Mouse (Mus musculus): ENCODE data around the gene Rrp1. TPM values are rescaled to one million over a fixed set of nuclear protein-coding genes. Genes with fewer than 3 reads are reported as not detected.

Gene Rrp1
- total RNA-seq, 1 experiment from 2014 or later: 255 TPM

Small RNAs within 50 kb of the gene (microRNA-seq; reads per million reads assigned to microRNA genes)
- gene Mir6410: 0 reads per million in 2 experiments
- 0 reads per million in 2 experiments for gene Mir6907
- 0.34 to 0.36 reads per million in 2 experiments for gene Mir6908

Other genes with a start within 250 kb of the Rrp1 start
- gene D10Jhu81e, start 243.3 kb downstream of the Rrp1 start, total RNA-seq (2021): 235 and 247 TPM in 2 replicates
- 17.8 and 17.9 TPM in 2 replicates for gene Pwp2, start 227.9 kb downstream of the Rrp1 start, total RNA-seq (2021)
- gene Trappc10, start 168.4 kb downstream of the Rrp1 start, total RNA-seq (2021): 53.0 and 56.6 TPM in 2 replicates
- gene Agpat3, start 60.6 kb downstream of the Rrp1 start, total RNA-seq (2021): 334 and 362 TPM in 2 replicates
- 257 and 265 TPM in 2 replicates for gene Cstb, start 12.6 kb upstream of the Rrp1 start, total RNA-seq (2021)
- gene Pdxk, start 51.9 kb upstream of the Rrp1 start, total RNA-seq (2021): 23.2 and 24.1 TPM in 2 replicates
- not detected in 2 replicates for gene Olfr1358, start 104.4 kb upstream of the Rrp1 start, total RNA-seq (2021)
- 50.5 and 51.8 TPM in 2 replicates for gene Ilvbl, start 161.3 kb upstream of the Rrp1 start, total RNA-seq (2021)
- 42.4 and 46.9 TPM in 2 replicates for gene Syde1, start 178.9 kb upstream of the Rrp1 start, total RNA-seq (2021)
- gene Olfr1357, start 205.0 kb upstream of the Rrp1 start, total RNA-seq (2021): not detected in 2 replicates